Mouse (Mus musculus) liver, postnatal 0 days (tissue): Measurements from ENCODE around the gene Gp1bb. TPM values are rescaled to one million over a fixed set of nuclear protein-coding genes. Genes with fewer than 3 reads are reported as not detected.

Experiments
- ATAC-seq: fragments of 200-750 bp; cut with Nextera tagmentation; 2 replicates; pipeline ENCODE4 v1.8.0; 2017; ENCODE audit warnings: mild to moderate bottlenecking, moderate library complexity
- DNase-seq: peaks from one replicate; pipeline ENCODE4 v3.0.0-alpha.2; 2016
- H3K27ac ChIP-seq: fragments of 300-500 bp; sonication (generic); 2 replicates; pipeline ENCODE4 v1.5.1; 2014; ENCODE audit warnings: antibody characterized with exemption, moderate library complexity, mild to moderate bottlenecking, low read depth
- H3K27me3 ChIP-seq: fragments of 300-500 bp; sonication (generic); 2 replicates; pipeline ENCODE4 v1.6.1; 2014; ENCODE audit warnings: low read length, control low read depth, mixed read lengths; ENCODE audit not compliant: insufficient read depth
- H3K36me3 ChIP-seq: fragments of 300-500 bp; sonication (generic); replicated peaks from 2 replicates; pipeline ENCODE4 v1.6.1; 2014; ENCODE audit warnings: mild to moderate bottlenecking, control low read depth, low read length, moderate library complexity, mixed read lengths; ENCODE audit not compliant: insufficient read depth
- H3K4me1 ChIP-seq: fragments of 300-500 bp; sonication (generic); 2 replicates; pipeline ENCODE4 v1.6.1; 2014; ENCODE audit warnings: antibody characterized with exemption, mild to moderate bottlenecking, control low read depth; ENCODE audit not compliant: insufficient read depth
- H3K4me2 ChIP-seq: fragments of 300-500 bp; sonication (generic); 2 replicates; pipeline ENCODE4 v1.6.1; 2014; ENCODE audit warnings: low read depth, mild to moderate bottlenecking, low read length, moderate library complexity, mixed read lengths
- H3K4me3 ChIP-seq: fragments of 300-500 bp; sonication (generic); 2 replicates; pipeline ENCODE4 v1.5.1; 2014; ENCODE audit warnings: low read depth, low read length
- H3K9ac ChIP-seq: fragments of 300-500 bp; sonication (generic); replicated peaks from 2 replicates; pipeline ENCODE4 v1.6.1; 2014; ENCODE audit warnings: mild to moderate bottlenecking, moderate library complexity
- H3K9me3 ChIP-seq: fragments of 300-500 bp; sonication (generic); 2 replicates; pipeline ENCODE4 v1.6.1; 2016; ENCODE audit warnings: mild to moderate bottlenecking, control low read depth, low read length, mixed read lengths
- CTCF ChIP-seq: sonication (generic); IDR thresholded peaks from 2 replicates; pipeline ENCODE4 v1.5.1; 2016; ENCODE audit warnings: antibody characterized with exemption, low read depth
- EP300 ChIP-seq: IDR thresholded peaks from 2 replicates; pipeline ENCODE4 v1.6.1; 2016; ENCODE audit warnings: antibody characterized with exemption, low read depth, mild to moderate bottlenecking
- WGBS: fragments of 180-500 bp; shearing (Covaris S2); extraction: QIAGEN DNeasy Blood & Tissue Kit; methylation state at CpG from one replicate; pipeline ENCODE4 v1.1.7; 2014; ENCODE audit not compliant: insufficient replicate concordance; 5-methylcytosine and 5-hydroxymethylcytosine counted together
- polyA plus RNA-seq: library from polyadenylated mRNA; unstranded; fragments of >200 nt; fragmentation: Nextera tagmentation; extraction: Ambion mirVana; gene quantifications from 2 replicates; pipeline ENCODE4 v1.2.1, GENCODE M21; 2015

The Gp1bb gene
- polyA plus RNA-seq, 1 experiment from 2014 or later, result 56.5 TPM

GRCm38 (mm10) chr16:18629390-18630231 lies 7.4 kb upstream of the Gp1bb start, which contains the start of gene Sept5:
Gene Sept5, minus strand, starts transcription at chr16:18629954.
- Histone ChIP-seq H3K9me3 (no peaks in the 10 kb centered on the region), H3K4me3 (peak within 1 kb of the TSS; percentile 58), H3K4me2 (peak within 1 kb of the TSS; percentile 84), H3K36me3 (no peaks in the 10 kb centered on the region), H3K9ac (peak within 1 kb of the TSS; percentile 62), H3K4me1 (peaks cover 14% of the 10 kb centered on the region), H3K27ac (no peak within 1 kb of the TSS), H3K27me3 (peaks cover 45% of the 10 kb centered on the region)
- TF ChIP-seq CTCF (no peak), EP300 (no peak)
- 3% methylated on average over 71 of the region's 93 CpGs for WGBS
- peak; percentile 64 for ATAC-seq
- DNase-seq, result peak; percentile 66

- H3K4me2 ChIP-seq, result peak overlapping the region; percentile 84
- H3K9me3 ChIP-seq, result no peaks in the 10 kb centered on the region
- H3K27me3 ChIP-seq, result peaks cover 52% of the 10 kb centered on the region
- WGBS, result 30% methylated on average over 2 of the region's 2 CpGs
- H3K27ac ChIP-seq, result no peak overlapping the region
- no peaks in the 10 kb centered on the region for H3K36me3 ChIP-seq
- DNase-seq (no peak), ATAC-seq (no peak)
- peak overlapping the region; percentile 58 for H3K4me3 ChIP-seq
- H3K9ac ChIP-seq, result no peak overlapping the region
- peaks cover 14% of the 10 kb centered on the region for H3K4me1 ChIP-seq
- TF ChIP-seq CTCF, result no peak
- no peak for TF ChIP-seq EP300
Measured at GRCm38 (mm10) chr16:18628948-18629340, 6.7 kb upstream of the Gp1bb start.

DNA sequence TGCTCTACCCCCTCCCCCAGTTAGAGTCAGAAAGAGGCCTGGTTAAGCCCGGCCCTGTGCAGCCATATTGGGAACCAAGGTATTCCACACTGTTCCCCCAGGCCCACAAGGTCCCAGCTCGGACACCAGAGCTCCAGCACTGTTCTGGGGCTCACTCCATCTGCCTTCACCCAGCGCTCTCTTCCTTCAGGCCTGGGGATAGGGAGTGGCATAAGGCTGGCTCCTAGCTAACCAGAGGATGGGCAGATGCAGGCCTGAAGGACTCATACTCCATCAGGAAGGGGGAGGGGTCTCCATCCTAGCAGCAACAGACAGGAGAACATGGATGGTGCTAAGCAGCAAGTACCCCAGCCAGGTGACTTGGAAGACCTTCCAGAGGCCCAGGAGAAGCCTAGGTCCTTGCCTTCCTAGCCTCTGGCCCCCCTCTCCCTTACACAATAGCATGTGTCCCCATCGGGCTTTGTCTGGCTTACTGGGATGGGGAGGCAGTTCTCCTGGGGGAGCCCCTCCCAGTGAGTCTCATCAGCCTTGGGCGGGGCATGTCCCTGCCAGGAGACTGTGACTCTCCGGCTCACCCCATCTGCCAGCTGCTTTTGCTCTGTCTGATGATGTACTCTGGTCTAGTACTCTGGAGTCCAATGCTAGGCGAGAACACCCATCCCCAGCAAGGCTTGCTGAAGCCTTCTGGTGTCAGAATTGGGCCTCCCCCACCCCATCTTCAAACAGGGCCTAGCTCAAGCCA lies 6.2 kb upstream of the Gp1bb start:
- 75% methylated on average over 7 of the region's 7 CpGs for WGBS
- peaks cover 14% of the 10 kb centered on the region for H3K4me1 ChIP-seq
- no peak for TF ChIP-seq EP300
- no peaks in the 10 kb centered on the region for H3K9me3 ChIP-seq
- no peak overlapping the region for H3K27ac ChIP-seq
- DNase-seq, result no peak
- no peak for ATAC-seq
- H3K36me3 ChIP-seq, result no peaks in the 10 kb centered on the region; the same call in 1 of the 2 replicates
- H3K4me3 ChIP-seq, result peak overlapping the region; percentile 58
- peaks cover 58% of the 10 kb centered on the region for H3K27me3 ChIP-seq
- H3K9ac ChIP-seq, result 0 out of 2 replicates have a peak overlapping the region, but pooled peaks have one; percentile 21
- peak overlapping the region; percentile 84 for H3K4me2 ChIP-seq

DNA sequence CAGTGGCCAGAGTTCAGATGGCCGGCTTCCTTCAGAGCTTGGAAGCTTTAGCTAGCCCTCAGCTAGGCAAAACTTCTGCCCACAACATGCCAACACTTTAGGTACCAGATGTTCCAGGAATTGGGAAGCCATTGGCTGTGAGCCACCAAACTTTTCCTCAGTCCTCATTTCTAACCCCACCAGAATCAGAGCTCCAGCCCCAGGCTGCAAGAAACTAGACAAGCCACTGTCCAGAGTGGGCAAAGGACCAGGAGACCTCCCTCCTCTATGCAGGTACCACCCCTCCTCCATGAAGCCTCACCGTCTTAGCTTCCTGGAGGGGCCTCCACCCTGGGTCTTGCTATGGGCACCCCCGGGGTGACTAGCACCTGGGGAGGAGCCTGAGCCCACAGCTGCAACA lies 5.0 kb upstream of the Gp1bb start:
- H3K4me2 ChIP-seq, result 0 out of 2 replicates have a peak overlapping the region, but pooled peaks have one; percentile 33
- H3K27me3 ChIP-seq, result peaks cover 70% of the 10 kb centered on the region
- no peak overlapping the region for H3K4me3 ChIP-seq
- ATAC-seq (no peak), DNase-seq (no peak)
- H3K4me1 ChIP-seq, result peaks cover 14% of the 10 kb centered on the region
- no peaks in the 10 kb centered on the region for H3K9me3 ChIP-seq
- H3K9ac ChIP-seq, result no peak overlapping the region
- H3K27ac ChIP-seq, result no peak overlapping the region
- H3K36me3 ChIP-seq, result no peaks in the 10 kb centered on the region; the same call in 1 of the 2 replicates
- no peak for TF ChIP-seq EP300
- TF ChIP-seq CTCF, result no peak
- 40% methylated on average over 3 of the region's 3 CpGs for WGBS

- DNase-seq (peak; percentile 85), ATAC-seq (peak; percentile 47)
- H3K27me3 ChIP-seq, result peaks cover 77% of the 10 kb centered on the region
- TF ChIP-seq CTCF (peak; percentile 86), EP300 (no peak)
- H3K9ac ChIP-seq, result peak within 1 kb of the TSS; percentile 35; the same call in 1 of the 2 replicates
- peaks cover 14% of the 10 kb centered on the region for H3K4me1 ChIP-seq
- no peaks in the 10 kb centered on the region; the same call in 1 of the 2 replicates for H3K36me3 ChIP-seq
- H3K27ac ChIP-seq, result no peak within 1 kb of the TSS
- peak within 1 kb of the TSS; percentile 77 for H3K4me2 ChIP-seq
- no peaks in the 10 kb centered on the region for H3K9me3 ChIP-seq
- peak within 1 kb of the TSS; percentile 53 for H3K4me3 ChIP-seq
- under 1% methylated on average over 54 of the region's 65 CpGs for WGBS
Measured at GRCm38 (mm10) chr16:18626376-18626878, 4.2 kb upstream of the Gp1bb start, which contains the start of gene Gm49601. Gene Gm49601, minus strand, starts transcription at chr16:18626427.
